Mouse (Mus musculus): ENCODE data around the gene Kcnh2.
A peak's percentile ranks its signal among the peaks of the same experiment; 100 is the strongest.

The Kcnh2 gene

DNA sequence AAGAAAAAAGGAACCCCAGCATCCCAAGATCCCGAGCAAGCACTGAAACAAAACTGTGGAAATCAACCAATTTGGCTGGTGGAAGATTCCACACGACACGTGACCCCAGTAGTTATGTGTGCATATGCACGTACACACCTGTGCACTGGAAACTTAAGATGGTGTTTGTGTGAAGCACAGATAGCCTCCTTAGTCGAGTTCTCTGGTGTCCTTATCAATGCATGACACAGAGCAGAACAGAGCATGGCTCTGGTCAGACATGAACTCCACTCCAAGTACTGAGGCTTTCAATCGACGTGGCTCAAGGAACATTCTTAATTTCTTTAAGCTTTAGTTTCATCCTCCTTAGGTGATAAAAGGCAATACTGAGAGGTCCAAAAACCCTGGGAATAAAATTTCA, 5.1 kb downstream of the Kcnh2 start:
- DNase-seq (ENCODE audit: low spot score in 2 of 2) = no peak

DNA sequence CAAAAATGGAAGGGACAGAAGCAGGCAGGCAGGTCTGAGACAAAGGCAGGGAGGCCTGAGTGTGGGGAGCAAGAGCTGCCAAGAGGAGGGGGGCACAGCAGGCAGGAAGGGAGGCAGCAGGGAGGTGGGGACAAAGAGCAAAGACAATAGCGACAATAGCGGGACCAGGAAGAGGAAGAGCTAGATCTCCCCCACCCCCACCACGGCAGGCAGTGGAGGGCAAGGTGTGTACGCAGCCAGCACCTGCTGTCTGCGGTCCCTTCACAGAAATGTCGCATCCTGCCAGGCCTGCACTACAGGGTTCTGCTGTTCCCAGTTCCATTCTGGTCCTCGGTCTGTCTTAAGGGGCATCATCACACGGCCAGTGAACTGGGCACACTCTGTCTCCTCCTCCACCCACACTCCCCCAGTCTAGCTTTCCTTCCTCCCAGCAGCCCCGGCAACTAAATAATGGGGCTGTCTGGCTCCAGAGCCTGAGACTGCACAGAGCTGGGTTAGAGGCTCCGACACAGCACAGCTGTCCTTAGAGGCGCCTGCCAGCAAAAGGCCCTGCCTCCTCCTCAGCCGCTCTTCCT, 6.8 kb downstream of the Kcnh2 start:
- DNase-seq (ENCODE audit: low spot score in 2 of 2) = peak in 1 of 2 experiments; percentile 52

DNA sequence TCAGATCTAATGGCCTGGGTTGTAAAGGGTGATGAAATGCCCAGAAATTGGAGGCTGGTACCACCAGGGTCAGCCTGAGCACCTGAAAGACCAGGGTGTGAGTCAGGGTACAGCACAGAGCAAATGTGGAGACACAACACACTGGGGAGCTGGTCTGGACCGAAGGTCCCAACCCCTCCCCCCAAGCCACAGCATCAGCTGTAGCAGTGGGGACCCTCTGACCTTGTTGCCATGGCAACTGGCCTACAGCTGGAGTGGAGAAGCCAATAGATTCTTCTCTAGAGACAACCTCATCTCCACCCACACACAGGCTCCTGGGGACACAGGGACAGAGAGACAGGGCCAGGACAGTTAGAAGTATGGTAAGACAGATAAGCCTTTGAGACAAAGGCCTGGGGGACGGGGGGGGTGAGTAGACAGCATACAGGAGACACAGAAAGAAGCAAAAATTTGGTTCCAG, 7.4 kb downstream of the Kcnh2 start:
- DNase-seq (ENCODE audit: low spot score in 2 of 2) = no peak

DNA sequence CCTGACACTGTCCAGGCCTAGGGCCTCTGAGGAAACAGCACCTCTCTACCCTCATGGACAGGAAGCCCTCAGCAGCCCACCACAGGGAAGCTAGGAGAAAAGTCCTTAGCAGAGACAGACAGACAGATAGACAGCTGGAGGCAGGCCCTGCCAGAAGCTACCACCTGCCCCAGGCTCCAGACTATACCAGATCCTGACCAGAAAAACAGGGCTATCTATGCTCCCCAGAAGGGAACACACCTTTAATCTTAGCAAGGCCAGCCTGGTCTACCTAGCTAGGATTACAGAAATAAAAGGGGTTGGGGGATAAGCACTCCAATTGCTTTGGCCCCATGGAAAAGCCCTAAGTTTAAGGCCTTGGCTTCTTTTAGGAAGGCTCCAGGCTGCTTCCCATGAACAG, 8.0 kb downstream of the Kcnh2 start:
- DNase-seq (ENCODE audit: low spot score in 2 of 2) = no peak

DNA sequence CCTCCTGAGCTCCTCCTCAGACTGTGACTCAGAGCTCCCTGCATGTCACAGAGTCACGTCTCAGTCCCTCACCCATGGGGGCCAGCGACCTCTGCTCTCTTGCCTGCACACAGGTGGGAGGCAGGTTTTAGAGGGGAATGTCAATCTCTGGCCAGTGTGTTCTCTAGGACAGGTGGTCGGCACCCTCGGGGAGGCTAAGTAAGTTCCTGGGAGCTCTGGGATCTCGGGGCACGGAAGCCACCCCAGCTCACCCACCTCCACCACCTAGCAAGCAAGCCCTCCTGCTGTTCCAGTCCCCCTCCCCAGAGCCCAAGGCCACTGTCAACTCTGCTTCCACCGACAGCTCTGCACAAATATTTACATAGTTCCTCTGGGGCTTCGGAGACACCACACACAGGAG, 8.4 kb downstream of the Kcnh2 start:
- no peak for DNase-seq (ENCODE audit: low spot score in 2 of 2)

DNA sequence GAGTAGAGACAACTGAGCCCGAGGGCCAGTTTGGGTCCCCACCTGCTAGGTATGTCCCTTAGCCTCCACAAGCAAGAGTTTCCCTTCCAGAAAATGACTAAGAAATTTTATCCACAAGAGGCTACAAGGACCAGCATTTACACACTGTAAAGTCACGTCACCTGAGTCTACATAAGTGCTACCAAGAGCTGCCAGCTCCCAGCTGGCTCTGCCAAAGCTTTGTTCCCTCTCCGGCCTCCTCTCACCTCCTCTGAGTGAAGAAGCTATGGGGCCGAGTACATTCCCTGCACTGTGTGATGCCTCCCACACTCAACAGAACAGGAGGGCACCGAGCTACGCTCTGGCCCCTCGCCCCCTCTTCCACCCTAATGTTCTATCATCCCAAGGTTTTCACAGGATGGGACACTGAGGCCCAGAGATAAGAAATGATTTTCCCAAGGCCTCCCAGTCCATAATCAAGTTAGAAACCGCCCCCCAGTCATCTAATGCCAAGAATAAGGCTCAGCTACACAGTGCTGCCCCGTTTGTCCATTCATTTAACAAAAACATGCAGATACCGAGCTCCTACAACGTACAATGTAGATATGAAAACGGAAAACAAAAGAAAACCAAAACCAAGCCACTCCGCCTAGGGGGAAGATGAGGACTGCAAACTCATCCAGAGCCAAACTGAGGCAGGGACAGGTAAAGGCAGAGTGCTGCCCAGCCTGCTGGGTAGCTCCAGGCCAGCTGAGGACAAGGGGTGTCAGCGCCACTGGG, 9.0 kb downstream of the Kcnh2 start:
- no peak for DNase-seq (ENCODE audit: low spot score in 2 of 2)

DNA sequence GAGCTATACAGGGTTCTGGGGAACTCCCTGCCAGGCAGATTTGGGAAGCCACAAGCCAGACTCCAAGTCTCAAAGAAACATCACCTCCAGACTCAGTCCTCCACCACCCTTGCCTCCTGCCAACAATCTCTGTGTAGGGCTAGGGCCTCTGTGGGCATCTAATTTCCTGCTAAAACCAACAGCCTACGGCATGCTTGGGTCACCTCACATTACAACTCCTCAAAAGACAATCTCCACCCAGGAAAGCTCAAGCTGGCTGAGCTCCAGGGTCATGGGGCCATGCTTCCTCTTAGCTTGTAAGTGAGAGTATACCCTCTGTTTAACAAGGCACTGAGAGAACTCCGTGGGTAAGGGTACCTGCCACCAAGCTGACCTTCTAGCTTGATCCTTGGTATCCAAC, 13.6 kb downstream of the Kcnh2 start:
- no peak for DNase-seq (ENCODE audit: low spot score in 2 of 2)

DNA sequence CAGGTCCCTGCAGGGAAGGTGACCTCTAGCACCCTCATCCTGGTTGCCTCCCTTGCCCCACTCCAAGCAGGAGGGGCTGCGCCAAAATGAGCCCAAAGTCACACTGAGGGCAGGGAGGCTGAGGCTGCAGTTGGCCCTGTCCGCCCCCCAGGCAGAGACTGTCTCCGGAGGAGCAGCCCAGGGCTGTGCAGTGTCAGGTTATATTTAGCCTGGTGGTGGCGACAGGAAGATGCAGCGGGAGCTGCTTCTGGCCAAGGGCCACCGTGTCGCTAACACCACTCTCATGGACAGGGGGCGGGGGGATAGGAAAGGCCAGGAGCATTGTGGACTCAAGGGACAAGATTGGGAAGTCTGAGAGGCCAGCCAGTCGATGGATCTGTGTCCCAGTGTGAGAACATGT, 14.0 kb downstream of the Kcnh2 start:
- DNase-seq (ENCODE audit: low spot score in 2 of 2) = no peak

DNA sequence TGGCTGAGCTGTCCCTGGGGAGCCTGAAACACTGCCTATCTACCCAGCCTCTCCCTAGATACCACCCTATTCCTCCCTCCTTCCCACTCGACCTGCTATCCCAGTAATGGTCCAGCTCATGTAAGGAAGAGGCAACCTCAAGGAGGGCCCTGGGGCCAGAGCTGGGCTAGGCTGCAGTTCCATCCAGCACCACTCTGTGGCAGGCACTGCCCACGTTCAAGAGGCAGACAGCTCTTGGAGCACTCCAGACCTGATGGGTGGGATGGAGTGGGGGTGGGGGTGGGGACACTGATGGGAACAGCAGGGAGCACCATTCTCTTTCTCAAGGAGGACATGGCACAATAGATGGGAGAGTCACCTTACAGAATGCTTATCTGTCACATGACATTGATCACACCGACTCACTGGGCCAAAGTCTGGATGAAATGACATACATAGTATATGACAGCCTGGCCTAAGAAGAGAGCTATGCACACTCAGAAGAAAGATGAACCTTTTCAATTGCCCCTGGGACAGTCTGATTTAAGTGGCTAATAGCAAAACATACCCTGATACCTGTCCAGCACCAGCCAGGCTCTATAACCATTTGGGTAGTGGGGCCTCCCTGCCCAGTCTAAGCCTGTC, 15.4 kb downstream of the Kcnh2 start:
- peak in 1 of 2 experiments; percentile 59 for DNase-seq (ENCODE audit: low spot score in 2 of 2)

DNA sequence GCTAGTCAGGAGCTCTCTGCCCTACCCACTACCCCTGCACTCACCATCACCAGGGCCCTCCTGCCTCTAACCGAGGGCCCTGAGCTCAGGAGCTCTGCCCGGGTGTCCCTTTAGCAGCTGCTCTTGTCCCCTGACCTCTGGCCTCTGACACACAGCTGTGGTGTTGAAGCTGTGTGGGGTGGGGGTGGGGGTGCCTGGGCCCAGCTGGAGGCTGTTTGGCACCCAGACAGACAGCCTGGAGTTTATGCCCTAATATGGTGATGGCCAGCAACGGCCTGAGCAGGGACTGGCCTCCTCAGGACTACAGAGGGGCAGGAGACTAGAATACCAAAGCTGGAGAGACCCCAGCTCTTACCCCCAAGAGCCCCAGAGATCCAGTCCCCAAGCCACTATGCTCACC, 16.7 kb downstream of the Kcnh2 start:
- no peak for DNase-seq (ENCODE audit: low spot score in 2 of 2)

DNA sequence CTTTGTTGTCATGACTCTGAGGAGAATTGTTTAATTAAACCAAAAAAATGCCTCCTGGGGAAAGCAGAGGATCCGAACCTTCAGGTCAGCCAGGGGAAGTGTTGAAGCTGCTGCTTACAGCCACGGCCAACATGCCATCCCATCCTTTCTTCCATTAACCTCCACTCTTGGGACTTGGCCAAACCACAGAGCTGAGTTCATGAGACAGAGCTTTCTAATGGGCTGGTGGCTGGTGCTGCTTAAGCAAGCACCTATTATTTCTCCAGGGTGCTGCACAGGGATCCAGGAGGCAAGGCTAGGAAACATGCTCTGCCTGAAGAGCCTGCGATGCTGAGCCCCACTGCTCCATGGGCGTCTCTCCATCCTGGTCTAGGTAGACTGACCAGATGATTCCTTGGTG, 19.0 kb downstream of the Kcnh2 start:
- DNase-seq (ENCODE audit: low spot score in 2 of 2) = no peak

DNA sequence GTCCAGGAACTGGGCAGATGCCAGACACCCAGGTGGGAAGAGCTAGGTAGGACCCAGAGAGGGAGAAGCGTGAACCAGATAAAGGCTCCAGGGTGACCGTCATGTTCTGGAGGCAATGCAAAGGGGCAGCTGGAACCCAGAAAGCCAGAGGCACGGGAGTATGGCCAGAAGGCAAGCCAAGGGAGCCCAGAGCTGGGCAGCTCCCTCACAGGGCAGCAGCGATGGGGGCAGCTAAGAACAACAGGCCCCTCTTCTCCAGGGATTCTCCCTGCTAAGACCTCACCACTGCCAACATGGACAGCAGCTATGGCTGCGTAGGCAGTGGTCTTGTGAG, 21.5 kb downstream of the Kcnh2 start:
- DNase-seq (ENCODE audit: low spot score in 2 of 2) = no peak

DNA sequence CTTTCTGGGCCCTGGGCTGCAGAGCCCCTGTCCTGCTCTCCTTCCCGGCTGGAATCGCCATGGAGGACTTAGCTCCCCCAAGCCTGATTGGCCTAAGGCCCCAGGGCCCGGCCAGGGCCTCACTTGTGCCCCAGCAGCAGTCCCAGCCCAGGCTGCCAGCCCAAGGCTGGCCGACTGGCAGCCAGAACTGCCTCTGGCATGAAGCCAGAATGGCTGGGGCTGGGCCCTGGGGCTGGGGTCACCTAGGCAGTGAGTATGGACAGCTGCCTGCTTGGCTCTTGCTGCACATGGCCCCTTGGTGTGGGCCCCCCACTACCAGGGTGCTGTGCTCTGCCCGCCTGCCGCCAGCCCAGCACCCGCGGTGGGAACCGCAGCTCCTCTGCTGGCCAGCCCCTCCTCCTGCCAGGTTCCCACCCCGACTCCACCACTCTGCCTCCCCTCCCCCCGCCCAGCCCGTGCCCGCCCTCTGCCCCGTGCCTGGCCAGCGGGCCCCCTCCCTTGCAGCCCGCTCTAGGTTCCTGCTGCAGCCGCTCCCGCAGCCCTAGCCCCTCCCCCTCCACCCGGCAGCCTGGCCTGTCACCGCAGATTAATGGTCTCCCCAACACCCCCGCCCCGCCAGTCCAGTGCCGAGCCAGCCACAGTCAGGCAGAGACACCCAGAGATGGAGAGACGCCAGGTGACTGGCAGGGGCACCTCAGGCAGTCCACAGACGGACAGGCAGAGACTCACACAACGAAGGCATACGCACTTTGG, 22.0 kb downstream of the Kcnh2 start:
- DNase-seq (ENCODE audit: low spot score in 2 of 2) = peak; percentile 68 to 80

DNA sequence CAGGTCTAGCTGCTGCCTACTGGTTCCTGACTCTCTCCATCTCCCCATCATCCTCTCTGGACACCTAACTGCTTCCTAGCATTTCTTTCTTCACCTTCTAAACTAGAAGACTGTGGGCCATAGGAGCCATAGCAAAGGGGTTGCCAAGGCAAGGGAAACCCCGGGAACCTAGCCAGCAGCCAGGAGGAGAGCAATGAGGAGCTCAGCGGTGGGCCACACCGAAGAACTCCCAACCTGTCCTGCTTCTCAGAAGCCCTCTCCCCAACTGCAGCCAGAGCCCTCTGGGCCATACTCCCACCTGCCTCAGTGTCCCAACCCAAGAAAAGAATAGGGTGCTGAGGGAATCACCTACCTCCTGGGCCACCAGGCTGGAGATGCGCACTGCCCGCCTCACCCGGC, 22.6 kb downstream of the Kcnh2 start:
- DNase-seq (ENCODE audit: low spot score in 2 of 2) = no peak

DNA sequence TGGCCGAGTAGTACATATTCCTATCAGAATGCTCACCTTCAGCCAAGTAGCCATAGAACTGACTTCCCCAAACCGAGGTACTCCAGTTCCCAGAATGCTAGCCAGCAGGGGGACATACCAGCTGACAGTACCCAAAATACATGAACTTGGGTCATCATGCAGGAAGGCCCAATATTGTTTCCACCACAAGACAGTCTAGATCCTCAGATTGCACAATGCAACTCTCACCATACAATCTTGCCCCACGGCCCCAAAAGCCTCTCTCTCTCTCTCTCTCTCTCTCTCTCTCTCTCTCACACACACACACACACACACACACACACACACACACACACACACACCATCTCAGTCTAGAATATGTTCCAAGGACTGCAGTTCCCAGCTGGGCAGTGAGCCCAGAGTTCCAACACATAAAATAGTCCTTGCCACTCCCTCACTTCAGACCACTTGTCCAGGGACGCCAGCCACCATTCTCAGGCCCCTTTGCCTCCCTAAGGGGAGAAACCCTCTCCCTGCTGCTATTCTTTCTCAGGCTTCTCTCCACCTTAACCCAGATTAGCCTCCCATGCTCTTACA, 24.5 kb downstream of the Kcnh2 start:
- DNase-seq (ENCODE audit: low spot score in 2 of 2) = peak in 1 of 2 experiments; percentile 65

DNA sequence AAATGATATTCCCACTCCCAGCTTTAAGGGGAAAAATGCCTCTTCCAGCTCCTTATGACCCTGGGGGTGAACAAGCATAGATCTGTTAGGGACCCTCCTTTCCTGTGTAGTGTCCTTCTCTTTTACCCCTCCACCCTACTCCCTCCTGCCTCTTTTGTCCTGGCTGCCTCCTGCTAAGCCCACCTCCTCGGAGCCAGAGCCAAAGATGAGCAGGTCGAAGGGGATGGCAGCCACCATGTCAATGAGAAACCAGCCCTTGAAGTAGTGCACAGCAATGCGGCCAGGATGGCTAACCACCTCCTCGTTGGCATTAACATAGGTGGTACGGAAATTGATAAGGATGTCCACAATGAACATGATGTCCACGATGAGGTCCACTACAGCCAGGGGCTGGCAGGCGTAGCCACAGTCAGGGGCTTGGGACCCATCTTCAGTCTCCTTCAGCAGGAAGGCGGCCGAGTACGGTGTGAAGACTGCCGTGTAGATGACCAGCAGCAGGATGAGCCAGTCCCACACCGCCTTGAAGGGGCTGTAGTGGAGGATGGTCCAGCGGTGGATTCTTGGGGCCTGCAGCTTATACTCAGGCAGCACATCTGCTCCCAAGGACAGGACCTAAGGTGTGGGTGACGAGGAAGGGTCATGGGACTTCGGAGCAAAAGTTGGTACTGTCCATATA, 25.1 kb downstream of the Kcnh2 start:
- DNase-seq (ENCODE audit: low spot score in 2 of 2) = no peak

DNA sequence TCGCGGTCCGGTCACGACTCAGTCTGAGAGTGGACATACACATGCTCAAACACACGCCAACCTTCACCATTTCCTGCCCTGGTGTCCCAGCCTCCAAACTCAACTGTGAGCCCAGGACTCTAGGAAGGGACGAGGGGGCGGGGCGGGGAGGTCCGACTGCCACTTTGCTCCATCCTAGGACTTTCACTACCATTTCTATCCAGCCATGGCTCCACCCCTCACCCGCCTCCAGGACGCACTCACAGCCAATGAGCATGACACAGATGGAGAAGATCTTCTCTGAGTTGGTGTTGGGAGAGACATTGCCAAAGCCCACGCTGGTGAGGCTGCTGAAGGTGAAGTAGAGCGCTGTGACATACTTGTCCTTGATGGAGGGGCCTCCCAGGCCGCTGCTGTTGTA, 26.2 kb downstream of the Kcnh2 start:
- DNase-seq (ENCODE audit: low spot score in 2 of 2) = no peak

DNA sequence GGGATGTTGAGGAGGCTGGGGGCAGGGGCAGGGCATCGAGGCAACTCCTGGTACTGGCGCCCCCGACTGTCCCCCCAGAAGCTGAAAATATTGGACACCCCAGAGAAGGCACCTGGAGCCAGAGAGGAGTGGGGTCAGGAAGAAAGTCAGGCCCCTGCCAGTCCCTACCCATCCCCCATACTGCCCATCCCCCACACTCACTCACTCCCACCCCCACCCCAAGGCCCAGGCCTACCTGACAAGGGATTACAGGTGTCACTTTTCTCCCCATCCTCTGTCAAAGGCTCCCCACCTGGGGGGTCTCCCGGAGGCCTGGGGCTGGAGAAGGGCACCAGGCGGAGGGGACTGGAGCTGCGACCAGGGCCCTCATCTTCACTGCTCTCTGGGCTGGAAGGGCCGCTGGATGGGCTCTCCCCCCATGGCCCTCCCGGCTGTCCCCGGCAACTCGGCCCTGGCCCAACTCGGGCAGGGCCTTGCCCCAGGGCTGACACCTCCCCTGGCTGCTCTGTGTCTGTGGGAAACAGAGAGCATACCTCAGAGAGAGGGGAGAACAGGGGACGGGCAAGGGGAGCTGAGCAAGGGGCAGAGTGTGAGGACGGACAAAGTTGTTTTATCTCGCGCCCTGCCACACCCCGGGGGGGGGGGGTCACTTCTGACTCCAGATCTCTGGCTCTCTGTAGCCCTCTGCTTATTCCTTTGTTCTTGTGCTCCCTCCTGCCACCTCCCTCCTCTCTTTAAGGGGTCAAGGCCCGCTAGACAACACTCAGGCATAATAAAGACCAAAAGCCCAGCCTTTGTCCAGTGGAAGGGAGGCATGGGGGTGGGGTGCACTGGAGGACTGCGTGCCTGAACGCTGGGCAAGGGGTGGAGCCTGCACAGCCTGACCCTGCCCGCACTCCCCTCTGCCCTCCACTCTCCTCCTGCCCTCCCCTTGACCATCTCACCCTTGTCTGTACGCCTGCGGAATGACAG, 29.4 kb downstream of the Kcnh2 start:
- DNase-seq (ENCODE audit: low spot score in 2 of 2) = no peak

DNA sequence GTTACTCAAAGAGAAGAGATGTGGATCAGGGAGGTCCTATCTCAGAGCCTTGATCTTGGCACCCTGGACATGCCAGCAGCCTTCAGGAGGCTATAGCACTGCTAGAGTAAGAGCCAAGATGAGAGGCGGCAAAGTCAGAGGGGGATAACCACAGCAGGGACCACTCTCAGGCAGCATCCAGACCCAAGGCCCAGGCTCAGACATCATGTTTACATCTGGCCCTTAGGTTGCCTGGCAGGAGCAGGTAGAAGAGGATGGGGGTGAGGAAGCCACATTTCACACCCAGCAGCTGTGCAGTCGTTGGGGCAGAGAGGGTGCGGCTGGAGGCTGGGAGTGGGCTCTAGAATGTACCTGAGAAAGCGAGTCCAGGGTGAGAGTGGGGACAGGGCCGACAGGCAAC, 30.5 kb downstream of the Kcnh2 start:
- no peak for DNase-seq (ENCODE audit: low spot score in 2 of 2)

DNA sequence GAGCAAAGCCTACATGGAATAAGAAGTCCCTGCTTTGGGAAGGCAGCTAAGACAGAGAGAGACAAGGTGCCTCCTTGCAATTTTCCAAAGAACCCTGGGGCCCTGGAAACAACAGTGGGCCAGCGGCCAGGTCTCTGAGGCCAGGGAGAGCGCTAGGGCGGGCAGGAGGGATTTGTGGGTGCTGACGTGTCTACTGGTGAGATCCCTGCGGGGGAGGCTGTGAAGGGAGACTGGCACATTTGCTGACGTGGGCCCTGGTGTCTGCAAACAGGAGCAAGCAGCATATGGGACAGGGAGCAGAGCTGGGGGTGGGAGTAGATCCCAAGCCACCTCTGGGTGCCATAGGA, 31.0 kb downstream of the Kcnh2 start:
- DNase-seq (ENCODE audit: low spot score in 2 of 2) = peak in 1 of 2 experiments; percentile 44

Measured in urinary bladder, postnatal 4 days (tissue).